Mouse (Mus musculus) cortical plate, adult 2 months (tissue): Measurements from ENCODE around the gene Slc25a10.

Source experiments
- CTCF ChIP-seq: fragments of 200-500 bp; IDR thresholded peaks from 2 replicates; pipeline ENCODE4 v1.5.1; 2011; ENCODE audit warnings: mild to moderate bottlenecking, control low read depth, low read length; ENCODE audit not compliant: insufficient read depth; ENCODE audit errors: extremely low read depth
- POLR2A ChIP-seq: fragments of 200-500 bp; IDR thresholded peaks from 2 replicates; pipeline ENCODE4 v1.6.1; 2011; ENCODE audit warnings: mild to moderate bottlenecking, low read length, control low read depth; ENCODE audit not compliant: insufficient read depth; ENCODE audit errors: extremely low read depth

DNA sequence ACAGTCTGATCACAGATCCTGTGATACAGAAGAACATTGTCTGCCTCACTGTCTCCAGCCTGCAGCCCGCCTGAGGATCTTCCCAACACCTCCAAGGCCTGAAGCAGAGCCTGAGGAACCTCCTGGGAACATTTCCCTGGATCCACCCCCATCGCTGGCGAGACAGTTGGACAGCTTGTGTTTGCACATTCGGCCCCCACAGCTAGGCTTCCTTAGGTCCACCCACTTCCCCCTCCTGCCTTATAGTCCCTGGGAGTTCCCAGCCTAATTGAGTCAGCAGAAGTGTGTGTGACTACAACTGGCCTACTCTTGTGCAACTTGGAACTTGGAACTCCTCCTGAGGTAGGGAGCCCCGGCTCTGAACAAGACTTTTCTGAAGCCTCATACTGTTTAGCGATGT is 26.4 kb downstream of the Slc25a10 start:
- no peak for TF ChIP-seq POLR2A
- TF ChIP-seq CTCF = no peak
